Mouse (Mus musculus) gastrocnemius, postnatal 36 days (tissue): ENCODE measurements around the gene Sirt3. TPM values are rescaled to one million over a fixed set of nuclear protein-coding genes. Genes with fewer than 3 reads are reported as not detected.
"Not testable (repeated sequence)": the region's sequence is repeated elsewhere in the genome, so short reads cannot be mapped to it uniquely, and the experiment has no call there.

Experiments used
- DNase-seq, 2 experiments: peaks; one replicate each; pipeline ENCODE4 v3.0.0; 2022
- intact Hi-C: fragments of 180-260 bp; cut with DNase I; formaldehyde crosslinking; loops from one replicate; pipeline ENCODE4 v1.15.1; 2025
- total RNA-seq, 2 experiments: library from RNA; stranded (reverse); gene quantifications; 2 replicates each; pipeline ENCODE4 v1.2.3; 2021

Gene Sirt3
- total RNA-seq, 2 experiments from 2014 or later = 26.0 to 26.3 TPM

DNA sequence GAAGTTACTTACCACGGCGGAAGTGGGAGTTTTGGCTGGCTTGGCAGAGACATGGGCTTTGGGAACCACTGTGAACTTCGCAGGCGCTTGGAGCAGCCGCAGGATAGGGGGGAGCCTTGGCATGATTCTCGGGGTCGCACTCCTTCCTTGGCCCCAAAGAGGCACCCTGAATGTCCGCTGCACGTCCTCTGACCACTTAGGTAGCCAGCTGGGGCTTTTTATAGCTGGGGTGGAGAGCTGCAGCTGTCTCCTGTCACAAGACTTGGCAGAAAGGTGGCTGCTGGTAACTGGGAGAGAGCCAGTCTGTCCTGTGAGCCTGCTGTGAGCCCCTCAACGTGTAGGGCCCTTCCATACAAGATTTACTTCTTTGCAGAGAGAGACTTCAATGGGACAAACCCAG, 18.1 kb upstream of the Sirt3 start, which contains the start of gene Cox8b:
Cox8b (minus strand) TSS at position 227 of the 400 bp plus-strand sequence.
- intact Hi-C loops = no loop called here
- DNase-seq = peak; percentile 43 to 63

- intact Hi-C loops = no loop called here
- no peak for DNase-seq
Measured at GRCm38 (mm10) chr7:140899121-140899520, 17.0 kb upstream of the Sirt3 start.

GRCm38 (mm10) chr7:140897863-140898262, 15.8 kb upstream of the Sirt3 start:
- no peak for DNase-seq
- intact Hi-C loops = no loop called here

- no peak for DNase-seq
- intact Hi-C loops = no loop called here
Measured at GRCm38 (mm10) chr7:140894611-140895010, 12.5 kb upstream of the Sirt3 start.

DNA sequence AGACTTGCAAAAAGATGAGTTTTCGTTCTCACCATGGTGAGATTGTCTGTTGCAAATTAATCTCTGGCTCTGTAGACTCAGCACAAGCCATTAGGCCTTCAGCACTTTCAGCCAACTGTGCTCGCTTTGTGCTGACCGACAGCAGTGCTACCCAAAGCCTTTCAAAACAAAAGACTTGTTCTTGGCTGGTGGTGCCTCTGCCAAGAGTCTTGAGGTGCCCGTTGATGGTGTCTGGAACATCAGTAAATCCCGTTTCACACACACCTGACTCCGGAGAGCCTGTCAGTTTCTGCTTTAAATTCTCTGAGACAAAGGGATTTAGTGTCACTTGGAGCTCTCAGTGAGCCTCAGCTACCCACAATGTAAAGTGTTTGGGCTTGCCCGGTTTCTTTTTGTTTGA, 11.9 kb upstream of the Sirt3 start:
- DNase-seq = no peak
- intact Hi-C loops = no loop called here

DNA sequence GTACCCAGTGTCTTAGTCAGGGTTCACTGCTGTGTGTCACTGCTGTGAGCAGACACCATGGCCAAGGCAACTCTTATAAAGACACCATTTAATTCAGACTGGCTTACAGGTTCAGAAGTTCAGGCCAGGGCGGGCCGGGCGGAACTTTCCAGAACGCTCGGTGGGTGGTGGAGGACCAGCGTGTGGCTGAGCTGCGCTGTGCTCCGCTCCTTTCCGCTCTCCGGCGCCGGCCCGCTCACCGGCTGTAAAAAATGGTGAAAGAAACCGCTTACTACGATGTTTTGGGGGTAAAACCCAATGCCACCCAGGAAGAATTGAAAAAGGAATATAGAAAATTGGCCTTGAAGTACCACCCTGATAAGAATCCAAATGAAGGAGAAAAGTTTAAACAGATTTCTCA, 8.5 kb upstream of the Sirt3 start:
- DNase-seq, intact Hi-C loops: not testable (repeated sequence)

DNA sequence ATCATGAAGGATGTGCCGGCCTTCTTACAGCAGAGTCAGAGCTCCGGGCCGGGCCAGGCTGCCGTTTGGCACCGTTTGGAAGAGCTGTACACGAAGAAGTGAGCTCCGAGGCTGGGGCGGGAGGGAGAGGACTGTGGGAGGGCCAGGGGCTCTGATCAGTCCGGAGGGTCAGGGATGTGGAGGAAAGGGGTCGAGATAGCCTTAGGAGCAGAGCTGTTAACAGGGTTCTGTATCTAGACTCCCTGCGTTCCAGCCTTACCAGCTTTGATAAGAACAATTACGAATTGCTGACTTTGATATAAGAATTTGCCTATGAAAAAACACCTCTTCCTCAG, 327 bp upstream of the Sirt3 start:
- intact Hi-C loops = no loop called here
- DNase-seq = no peak

GRCm38 (mm10) chr7:140880865-140881515, 1.1 kb downstream of the Sirt3 start:
- intact Hi-C loops = loop anchor here (2.0 kb wide), 1 partner anchor 24 kb away; the partner anchor contains the start of genes Bet1l, Gm45785 and Ric8a
- DNase-seq = no peak

DNA sequence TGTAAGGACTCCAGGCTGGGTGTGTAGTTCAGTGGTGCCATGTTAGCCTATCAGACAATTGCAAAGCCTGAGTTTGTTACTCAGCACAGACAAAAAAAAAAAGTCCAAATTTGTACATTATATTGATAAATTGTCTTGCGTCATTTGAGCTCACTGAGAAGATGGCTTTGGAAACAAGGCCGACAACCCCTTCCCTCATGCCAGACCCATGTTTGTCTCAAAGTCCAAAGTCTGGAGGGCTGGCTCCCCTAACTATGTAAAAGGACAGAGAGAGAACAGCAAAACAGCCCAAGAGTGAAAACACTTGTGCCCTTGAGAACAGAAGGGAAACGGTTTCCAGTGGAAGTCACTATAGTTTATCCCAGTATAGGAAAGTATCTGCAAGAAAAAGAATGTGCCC, 1.7 kb downstream of the Sirt3 start:
- intact Hi-C loops = loop anchor here (2.0 kb wide), 1 partner anchor 24 kb away; the partner anchor contains the start of genes Bet1l, Gm45785 and Ric8a
- no peak for DNase-seq

DNA sequence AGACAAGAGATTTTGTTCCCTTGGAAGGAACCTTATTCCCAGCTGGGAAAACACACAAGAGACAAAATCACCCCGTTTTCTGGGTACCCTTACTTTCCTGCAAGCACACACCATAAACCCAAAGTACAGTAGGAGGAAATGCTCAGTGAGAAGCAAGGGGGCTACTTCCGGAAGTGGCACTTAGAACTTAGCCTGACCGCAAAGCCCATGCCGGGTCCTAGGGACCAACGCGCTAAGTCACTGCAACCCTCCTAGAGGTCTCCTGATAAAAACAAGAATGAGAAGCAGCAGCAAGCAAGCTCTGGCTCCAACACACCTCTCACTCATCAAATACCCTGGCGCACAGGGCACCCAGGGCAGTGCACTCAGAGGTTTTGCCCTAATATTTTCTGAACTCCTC, 2.8 kb downstream of the Sirt3 start:
- intact Hi-C loops = no loop called here

GRCm38 (mm10) chr7:140877364-140877763, 4.7 kb downstream of the Sirt3 start:
- intact Hi-C loops = no loop called here
- DNase-seq = no peak

More for the DNA sequence above, 2.8 kb downstream of the Sirt3 start:
- DNase-seq = no peak

GRCm38 (mm10) chr7:140874224-140874623, 7.9 kb downstream of the Sirt3 start:
- intact Hi-C loops = no loop called here
- no peak for DNase-seq

- intact Hi-C loops = no loop called here
- no peak for DNase-seq
Measured at GRCm38 (mm10) chr7:140864761-140865160, 17.3 kb downstream of the Sirt3 start.

GRCm38 (mm10) chr7:140860728-140861127, 21.4 kb downstream of the Sirt3 start:
- intact Hi-C loops = no loop called here
- no peak for DNase-seq

DNA sequence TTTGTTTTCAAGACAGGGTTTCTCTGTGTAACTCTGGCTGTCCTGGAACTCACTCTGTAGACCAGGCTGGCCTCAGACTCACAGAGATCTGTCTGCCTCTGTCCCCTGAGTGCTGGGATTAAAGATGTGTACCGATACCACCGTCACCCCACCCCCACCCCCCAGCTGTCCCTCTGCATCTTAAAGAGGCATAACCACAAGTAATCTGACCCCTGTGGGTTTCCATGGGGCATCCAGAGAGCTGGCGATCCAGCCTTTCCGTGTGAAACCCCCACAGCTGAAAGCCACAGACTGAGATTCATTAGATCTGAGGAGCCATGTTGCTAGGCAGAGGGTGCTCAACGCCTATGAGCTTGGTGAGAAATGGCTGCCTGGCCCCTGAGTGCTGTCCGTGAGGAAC, 22.1 kb downstream of the Sirt3 start:
- intact Hi-C loops = no loop called here
- DNase-seq = no peak

- intact Hi-C loops = no loop called here
- no peak for DNase-seq
Measured at GRCm38 (mm10) chr7:140858746-140859145, 23.4 kb downstream of the Sirt3 start.

- no peak for DNase-seq
- intact Hi-C loops = loop anchor here (2.0 kb wide), 1 partner anchor 23 kb away; the partner anchor contains the start of gene Psmd13
Measured at GRCm38 (mm10) chr7:140857550-140858505, 24.3 kb downstream of the Sirt3 start, which contains the start of gene Bet1l. Gene Bet1l, minus strand, starts transcription at chr7:140857577.

DNA sequence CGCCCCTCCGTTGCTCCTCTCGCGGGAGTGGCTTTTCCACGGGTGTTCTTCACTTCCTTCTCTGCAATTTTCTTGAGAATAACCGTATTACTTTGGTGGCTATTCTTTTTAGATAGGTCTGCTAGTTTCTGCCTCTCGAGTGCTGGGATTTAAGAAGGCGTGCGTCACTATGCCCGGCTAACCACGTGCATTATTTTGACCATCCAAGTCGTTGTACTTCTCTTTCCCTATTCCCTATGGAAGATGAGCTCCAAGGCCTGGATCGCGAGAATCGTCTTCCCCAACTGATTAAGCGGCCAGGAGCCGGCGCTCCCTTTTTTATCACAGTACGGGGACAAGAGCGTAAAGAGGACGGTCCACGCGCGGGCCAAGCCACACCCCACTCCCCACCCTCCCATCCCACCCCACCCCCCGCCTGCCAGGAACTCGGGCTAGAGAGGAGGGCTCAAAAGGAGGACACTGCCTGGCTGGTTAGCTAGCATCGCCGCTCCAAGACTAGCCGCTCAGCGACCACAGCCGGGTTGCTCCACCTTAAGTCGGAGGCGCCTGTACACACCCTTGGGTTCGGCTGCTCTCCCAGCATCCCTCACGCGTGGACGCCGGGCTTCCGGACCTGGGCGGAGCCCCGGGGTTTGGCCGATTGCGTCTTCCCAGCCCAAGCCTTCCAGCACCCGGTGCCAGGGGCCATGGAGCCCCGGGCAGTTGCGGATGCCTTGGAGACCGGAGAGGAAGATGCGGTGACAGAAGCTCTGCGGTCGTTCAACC, 25.1 kb downstream of the Sirt3 start, which contains the start of gene Ric8a:
Ric8a (plus strand) TSS at position 173 of the 765 bp plus-strand sequence.
- intact Hi-C loops = loop anchor here (2.0 kb wide), 1 partner anchor 24 kb away; the partner anchor contains the start of gene Psmd13
- DNase-seq = peak; percentile 87 to 88

GRCm38 (mm10) chr7:140855860-140856784, 26.0 kb downstream of the Sirt3 start, which contains the start of gene Gm45785:
Gene Gm45785, minus strand, starts transcription at chr7:140856331.
- intact Hi-C loops = loop anchor here (2.0 kb wide), 2 partner anchors 25 to 47 kb away; partner anchors contain the start of gene Psmd13
- DNase-seq = peak; percentile 75 to 80
